Mouse (Mus musculus): ENCODE results near the gene Lhfpl3. TPM values are rescaled to one million over a fixed set of nuclear protein-coding genes. Genes with fewer than 3 reads are reported as not detected.

The Lhfpl3 gene
- total RNA-seq, 2 experiments from 2014 or later: 0.17 TPM; not detected in 1

GRCm38 (mm10) chr5:23273309-23273708, 527.5 kb downstream of the Lhfpl3 start:
- no peak for DNase-seq (ENCODE audit: low spot score in 2 of 2)

- no peak for DNase-seq (ENCODE audit: low spot score in 2 of 2)
Measured at GRCm38 (mm10) chr5:23279364-23279763, 533.5 kb downstream of the Lhfpl3 start.

- DNase-seq (ENCODE audit: low spot score in 2 of 2): no peak
Measured at GRCm38 (mm10) chr5:23284884-23285283, 539.0 kb downstream of the Lhfpl3 start.

GRCm38 (mm10) chr5:23289149-23289548, 543.3 kb downstream of the Lhfpl3 start:
- DNase-seq (ENCODE audit: low spot score in 2 of 2): no peak

Small RNAs within 50 kb of the gene (microRNA-seq; reads per million reads assigned to microRNA genes)
- not detected for gene Gm28022
- gene Gm44363: not detected

Other genes starting within 250 kb of the Lhfpl3 start
- 10 to 100 TPM; 13.3 to 15.1 TPM for gene Orc5, start 195.6 kb upstream of the Lhfpl3 start, total RNA-seq (2021)

All from gastrocnemius, postnatal 4 days (tissue).